Mouse (Mus musculus): ENCODE results near the gene Pakap. TPM values are rescaled to one million over a fixed set of nuclear protein-coding genes. Genes with fewer than 3 reads are reported as not detected.

Pakap gene
- polyA plus RNA-seq, 2 experiments, result 0.51 TPM; not detected in 1

DNA sequence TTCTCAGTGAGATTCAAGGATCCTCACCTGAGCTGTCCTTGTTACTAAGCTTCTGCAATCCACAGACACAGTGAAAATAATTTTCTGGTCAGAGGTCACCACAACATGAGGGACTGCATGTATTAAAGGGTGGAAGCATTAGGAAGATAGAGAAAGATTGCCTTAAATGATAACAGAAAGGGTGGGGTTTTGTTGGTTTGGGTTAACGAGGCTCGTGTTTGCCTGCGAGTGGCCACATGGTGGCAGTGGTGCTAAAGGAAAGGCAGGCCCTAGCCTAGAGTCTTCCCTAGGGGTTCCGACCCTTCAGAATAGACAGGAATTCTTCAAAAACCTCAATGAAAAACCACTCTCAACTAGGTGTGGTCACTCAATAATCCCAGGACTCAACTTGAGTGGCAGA lies 333.2 kb downstream of the Pakap start:
- H3K27me3 ChIP-seq (ENCODE audit: control insufficient read depth, insufficient read depth, low read length), result no peaks in the 10 kb centered on the region
- H3K9ac ChIP-seq (replicated peaks), result no peak overlapping the region
- H3K4me3 ChIP-seq (ENCODE audit: insufficient read depth in 1 of 2, low read depth in 2 of 2, low read length in 2 of 2), result no peak overlapping the region
- TF ChIP-seq CTCF (IDR thresholded peaks at IDR 0.05; ENCODE audit: low read depth) (peak; percentile 68), EP300 (IDR thresholded peaks at IDR 0.05; ENCODE audit: low read depth) (no peak)
- no peak for DNase-seq (ENCODE audit: low read depth in 3 of 3, low spot score in 3 of 3)
- H3K9me3 ChIP-seq (ENCODE audit: control insufficient read depth, low read length), result no peaks in the 10 kb centered on the region
- H3K36me3 ChIP-seq (replicated peaks; ENCODE audit: control insufficient read depth, insufficient read depth, low read depth), result no peaks in the 10 kb centered on the region
- no peaks in the 10 kb centered on the region for H3K4me1 ChIP-seq (replicated peaks; ENCODE audit: control insufficient read depth in 2 of 2, insufficient read depth in 2 of 2, low read length in 1 of 2)
- ATAC-seq (ENCODE audit: insufficient read depth), result no peak
- H3K4me2 ChIP-seq (ENCODE audit: low read depth), result no peak overlapping the region
- H3K27ac ChIP-seq, result no peak overlapping the region
- 5% methylated on average over 4 of the region's 4 CpGs for WGBS (ENCODE audit: insufficient replicate concordance)

DNA sequence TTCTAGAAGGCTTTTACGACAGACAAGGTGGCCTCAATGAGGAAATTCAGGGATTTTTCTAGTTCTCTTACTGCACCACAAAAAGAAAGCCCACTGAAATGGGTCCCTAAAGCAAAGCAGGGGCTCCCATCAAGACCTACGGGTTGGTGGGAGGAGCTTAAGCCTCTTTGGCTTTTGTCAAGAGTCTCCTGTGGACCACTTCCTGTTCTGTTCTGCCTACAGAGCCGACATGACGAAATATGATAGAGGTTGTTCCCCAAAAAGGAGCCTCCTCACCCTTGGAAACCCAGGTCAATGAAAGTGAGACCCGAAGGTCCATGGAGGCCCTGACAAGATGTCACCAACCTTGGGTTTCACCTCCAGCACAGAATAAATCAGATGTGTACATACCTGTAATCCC lies 334.6 kb downstream of the Pakap start:
- DNase-seq (ENCODE audit: low read depth in 3 of 3, low spot score in 3 of 3) (no peak), ATAC-seq (ENCODE audit: insufficient read depth) (no peak)
- Histone ChIP-seq H3K4me3 (ENCODE audit: insufficient read depth in 1 of 2, low read depth in 2 of 2, low read length in 2 of 2) (no peak overlapping the region), H3K27me3 (ENCODE audit: control insufficient read depth, insufficient read depth, low read length) (no peaks in the 10 kb centered on the region), H3K9ac (replicated peaks) (no peak overlapping the region), H3K4me1 (replicated peaks; ENCODE audit: control insufficient read depth in 2 of 2, insufficient read depth in 2 of 2, low read length in 1 of 2) (no peaks in the 10 kb centered on the region), H3K27ac (no peak overlapping the region), H3K4me2 (ENCODE audit: low read depth) (no peak overlapping the region), H3K9me3 (ENCODE audit: control insufficient read depth, low read length) (no peaks in the 10 kb centered on the region), H3K36me3 (replicated peaks; ENCODE audit: control insufficient read depth, insufficient read depth, low read depth) (no peaks in the 10 kb centered on the region)
- WGBS (ENCODE audit: insufficient replicate concordance), result 32% methylated on average over 5 of the region's 5 CpGs
- TF ChIP-seq EP300 (IDR thresholded peaks at IDR 0.05; ENCODE audit: low read depth), result no peak
- no peak for TF ChIP-seq CTCF (IDR thresholded peaks at IDR 0.05; ENCODE audit: low read depth)

DNA sequence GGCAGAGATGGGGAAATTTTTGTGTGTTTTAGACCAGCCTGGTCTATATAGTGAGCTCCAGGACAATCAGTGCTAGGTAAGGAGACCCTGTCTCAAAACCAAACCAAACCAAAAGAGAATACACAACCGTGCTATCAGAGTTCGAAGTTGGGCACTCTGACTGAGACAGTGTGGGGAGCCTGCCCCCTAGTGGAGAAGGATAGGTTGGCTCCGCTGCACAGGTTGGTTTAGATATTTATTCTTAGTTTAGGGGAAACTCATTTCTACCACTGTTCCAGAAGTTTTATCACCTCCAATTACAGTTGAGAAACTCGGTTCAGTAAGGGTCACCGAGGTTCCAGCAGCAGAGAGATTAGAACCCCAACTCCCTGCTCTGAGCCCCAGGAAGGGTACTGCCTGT lies 336.2 kb downstream of the Pakap start:
- ATAC-seq (ENCODE audit: insufficient read depth), result no peak
- 6% methylated on average over 5 of the region's 5 CpGs for whole genome bisulfite sequencing (ENCODE audit: insufficient replicate concordance)
- H3K9me3 ChIP-seq (ENCODE audit: control insufficient read depth, low read length), result no peaks in the 10 kb centered on the region
- no peaks in the 10 kb centered on the region for H3K36me3 ChIP-seq (replicated peaks; ENCODE audit: control insufficient read depth, insufficient read depth, low read depth)
- no peak for DNase-seq (ENCODE audit: low read depth in 3 of 3, low spot score in 3 of 3)
- peak; percentile 87 for TF ChIP-seq CTCF (IDR thresholded peaks at IDR 0.05; ENCODE audit: low read depth)
- no peak for TF ChIP-seq EP300 (IDR thresholded peaks at IDR 0.05; ENCODE audit: low read depth)
- H3K4me2 ChIP-seq (ENCODE audit: low read depth), result no peak overlapping the region
- H3K27ac ChIP-seq, result no peak overlapping the region
- no peaks in the 10 kb centered on the region for H3K27me3 ChIP-seq (ENCODE audit: control insufficient read depth, insufficient read depth, low read length)
- no peak overlapping the region for H3K4me3 ChIP-seq (ENCODE audit: insufficient read depth in 1 of 2, low read depth in 2 of 2, low read length in 2 of 2)
- no peak overlapping the region for H3K9ac ChIP-seq (replicated peaks)
- no peaks in the 10 kb centered on the region for H3K4me1 ChIP-seq (replicated peaks; ENCODE audit: control insufficient read depth in 2 of 2, insufficient read depth in 2 of 2, low read length in 1 of 2)

GRCm38 (mm10) chr4:57904638-57905037 lies 336.7 kb downstream of the Pakap start:
- no peak overlapping the region for H3K9ac ChIP-seq (replicated peaks)
- H3K9me3 ChIP-seq (ENCODE audit: control insufficient read depth, low read length), result no peaks in the 10 kb centered on the region
- H3K27ac ChIP-seq, result no peak overlapping the region
- no peaks in the 10 kb centered on the region for H3K36me3 ChIP-seq (replicated peaks; ENCODE audit: control insufficient read depth, insufficient read depth, low read depth)
- WGBS (ENCODE audit: insufficient replicate concordance), result 25% methylated on average over 9 of the region's 9 CpGs
- no peak for TF ChIP-seq EP300 (IDR thresholded peaks at IDR 0.05; ENCODE audit: low read depth)
- no peak for TF ChIP-seq CTCF (IDR thresholded peaks at IDR 0.05; ENCODE audit: low read depth)
- H3K4me3 ChIP-seq (ENCODE audit: insufficient read depth in 1 of 2, low read depth in 2 of 2, low read length in 2 of 2), result no peak overlapping the region
- no peak overlapping the region for H3K4me2 ChIP-seq (ENCODE audit: low read depth)
- no peaks in the 10 kb centered on the region for H3K4me1 ChIP-seq (replicated peaks; ENCODE audit: control insufficient read depth in 2 of 2, insufficient read depth in 2 of 2, low read length in 1 of 2)
- no peaks in the 10 kb centered on the region for H3K27me3 ChIP-seq (ENCODE audit: control insufficient read depth, insufficient read depth, low read length)
- ATAC-seq (ENCODE audit: insufficient read depth) (no peak), DNase-seq (ENCODE audit: low read depth in 3 of 3, low spot score in 3 of 3) (no peak)

DNA sequence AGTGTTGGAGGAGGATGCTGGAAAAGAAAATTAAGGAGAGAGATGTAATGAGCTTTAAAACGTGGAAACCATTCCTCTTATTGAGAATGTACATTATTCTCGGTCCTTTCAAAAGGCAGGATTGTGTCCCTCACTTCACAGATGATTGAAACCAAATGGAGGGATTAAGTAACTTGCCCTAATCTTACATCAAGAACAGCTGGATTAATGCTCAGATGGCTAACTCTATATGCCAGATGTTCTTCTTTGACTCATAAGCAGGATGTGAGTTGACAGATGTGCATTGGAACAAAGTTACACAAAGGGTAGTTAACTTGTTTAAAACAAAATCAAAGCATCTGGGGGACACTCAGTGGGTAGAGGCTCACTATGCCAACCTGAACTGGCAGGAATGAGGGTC lies 338.7 kb downstream of the Pakap start:
- TF ChIP-seq EP300 (IDR thresholded peaks at IDR 0.05; ENCODE audit: low read depth) (no peak), CTCF (IDR thresholded peaks at IDR 0.05; ENCODE audit: low read depth) (no peak)
- Histone ChIP-seq H3K4me1 (replicated peaks; ENCODE audit: control insufficient read depth in 2 of 2, insufficient read depth in 2 of 2, low read length in 1 of 2) (no peaks in the 10 kb centered on the region), H3K27me3 (ENCODE audit: control insufficient read depth, insufficient read depth, low read length) (no peaks in the 10 kb centered on the region), H3K9ac (replicated peaks) (no peak overlapping the region), H3K36me3 (replicated peaks; ENCODE audit: control insufficient read depth, insufficient read depth, low read depth) (no peaks in the 10 kb centered on the region), H3K27ac (no peak overlapping the region), H3K4me3 (ENCODE audit: insufficient read depth in 1 of 2, low read depth in 2 of 2, low read length in 2 of 2) (no peak overlapping the region), H3K4me2 (ENCODE audit: low read depth) (no peak overlapping the region), H3K9me3 (ENCODE audit: control insufficient read depth, low read length) (no peaks in the 10 kb centered on the region)
- 38% methylated on average over 2 of the region's 2 CpGs for WGBS (ENCODE audit: insufficient replicate concordance)
- ATAC-seq (ENCODE audit: insufficient read depth) (no peak), DNase-seq (ENCODE audit: low read depth in 3 of 3, low spot score in 3 of 3) (no peak)

All from liver, embryonic 14.5 days (tissue).